Mouse (Mus musculus) limb, embryonic 15.5 days (tissue): ENCODE results near the gene Alox12. TPM values are rescaled to one million over a fixed set of nuclear protein-coding genes. Genes with fewer than 3 reads are reported as not detected.

Experiments used
- ATAC-seq: fragments of 200-750 bp; cut with Nextera tagmentation; 2 replicates; pipeline ENCODE4 v1.8.0; 2017; ENCODE audit warnings: low read depth, moderate TSS enrichment; ENCODE audit not compliant: insufficient number of reproducible peaks, low FRiP score, low TSS enrichment
- H3K27ac ChIP-seq: fragments of 300-500 bp; sonication (generic); 2 replicates; pipeline ENCODE4 v1.5.1; 2015; ENCODE audit warnings: moderate library complexity, mild to moderate bottlenecking, inconsistent platforms
- H3K27me3 ChIP-seq: fragments of 300-500 bp; sonication (generic); 2 replicates; pipeline ENCODE4 v1.6.1; 2015; ENCODE audit warnings: inconsistent platforms
- H3K36me3 ChIP-seq: fragments of 300-500 bp; sonication (generic); 2 replicates; pipeline ENCODE4 v1.6.1; 2015; ENCODE audit warnings: inconsistent platforms
- H3K4me1 ChIP-seq: fragments of 300-500 bp; sonication (generic); 2 replicates; pipeline ENCODE4 v1.6.1; 2015; ENCODE audit warnings: inconsistent platforms
- H3K4me2 ChIP-seq: fragments of 300-500 bp; sonication (generic); 2 replicates; pipeline ENCODE4 v1.6.1; 2015; ENCODE audit warnings: mild to moderate bottlenecking, inconsistent platforms
- H3K4me3 ChIP-seq: fragments of 300-500 bp; sonication (generic); 2 replicates; pipeline ENCODE4 v1.5.1; 2015; ENCODE audit warnings: mild to moderate bottlenecking, inconsistent platforms
- H3K9ac ChIP-seq: fragments of 300-500 bp; sonication (generic); 2 replicates; pipeline ENCODE4 v1.6.1; 2015; ENCODE audit warnings: inconsistent platforms
- H3K9me3 ChIP-seq: fragments of 300-500 bp; sonication (generic); 2 replicates; pipeline ENCODE4 v1.6.1; 2016; ENCODE audit warnings: inconsistent platforms
- WGBS: fragments of 180-500 bp; shearing (Covaris S2); methylation state at CpG from one replicate; pipeline ENCODE4 v1.1.7; 2015; 5-methylcytosine and 5-hydroxymethylcytosine counted together
- polyA plus RNA-seq: library from polyadenylated mRNA; unstranded; fragments of >200 nt; fragmentation: Nextera tagmentation; extraction: Ambion mirVana; gene quantifications from 2 replicates; pipeline ENCODE4 v1.2.1, GENCODE M21; 2015

The Alox12 gene
- polyA plus RNA-seq, 1 experiment from 2014 or later: 17.4 TPM

GRCm38 (mm10) chr11:70227661-70228245 is 27.4 kb downstream of the Alox12 start:
- ATAC-seq: no peak
- 86% methylated on average over 4 of the region's 4 CpGs for WGBS
- H3K27ac ChIP-seq: no peak overlapping the region

GRCm38 (mm10) chr11:70227126-70227525 is 28.0 kb downstream of the Alox12 start:
- 26% methylated on average over 5 of the region's 5 CpGs for WGBS
- H3K27me3 ChIP-seq: peaks cover 70% of the 10 kb centered on the region
- peak overlapping the region; percentile 36; the same call in 1 of the 2 replicates for H3K4me2 ChIP-seq
- no peak for ATAC-seq
- H3K4me1 ChIP-seq: peaks cover 40% of the 10 kb centered on the region
- H3K4me3 ChIP-seq: peak overlapping the region; percentile 23
- no peaks in the 10 kb centered on the region for H3K36me3 ChIP-seq
- H3K9ac ChIP-seq: no peak overlapping the region
- no peaks in the 10 kb centered on the region for H3K9me3 ChIP-seq
- H3K27ac ChIP-seq: no peak overlapping the region

More at GRCm38 (mm10) chr11:70227661-70228245, 27.4 kb downstream of the Alox12 start:
- Histone ChIP-seq H3K4me3 (peak overlapping the region; percentile 30), H3K4me2 (no peak overlapping the region), H3K27me3 (peaks cover 70% of the 10 kb centered on the region), H3K9me3 (no peaks in the 10 kb centered on the region), H3K4me1 (peaks cover 45% of the 10 kb centered on the region), H3K9ac (no peak overlapping the region), H3K36me3 (no peaks in the 10 kb centered on the region)

GRCm38 (mm10) chr11:70226602-70226890 is 28.6 kb downstream of the Alox12 start:
- peaks cover 70% of the 10 kb centered on the region for H3K27me3 ChIP-seq
- no peak for ATAC-seq
- H3K9ac ChIP-seq: no peak overlapping the region
- H3K9me3 ChIP-seq: no peaks in the 10 kb centered on the region
- WGBS: 7% methylated on average over 18 of the region's 18 CpGs
- H3K27ac ChIP-seq: no peak overlapping the region
- H3K4me3 ChIP-seq: peak overlapping the region; percentile 23
- peak overlapping the region; percentile 36 for H3K4me2 ChIP-seq
- H3K4me1 ChIP-seq: peaks cover 39% of the 10 kb centered on the region
- H3K36me3 ChIP-seq: no peaks in the 10 kb centered on the region

GRCm38 (mm10) chr11:70225798-70226601 is 29.2 kb downstream of the Alox12 start:
- H3K9ac ChIP-seq: no peak overlapping the region
- WGBS: 23% methylated on average over 27 of the region's 27 CpGs
- H3K4me2 ChIP-seq: peak overlapping the region; percentile 36
- H3K9me3 ChIP-seq: no peaks in the 10 kb centered on the region
- H3K27me3 ChIP-seq: peaks cover 70% of the 10 kb centered on the region
- peak overlapping the region; percentile 23 for H3K4me3 ChIP-seq
- ATAC-seq: no peak
- peaks cover 44% of the 10 kb centered on the region for H3K4me1 ChIP-seq
- no peaks in the 10 kb centered on the region for H3K36me3 ChIP-seq
- no peak overlapping the region for H3K27ac ChIP-seq

- Histone ChIP-seq H3K27ac (no peak overlapping the region), H3K27me3 (peaks cover 52% of the 10 kb centered on the region), H3K4me3 (no peak overlapping the region), H3K9me3 (no peaks in the 10 kb centered on the region), H3K9ac (no peak overlapping the region), H3K4me2 (no peak overlapping the region), H3K4me1 (peaks cover 41% of the 10 kb centered on the region), H3K36me3 (no peaks in the 10 kb centered on the region)
- WGBS: 76% methylated on average over 9 of the region's 9 CpGs
- no peak for ATAC-seq
These were observed 31.4 kb downstream of the Alox12 start for GRCm38 (mm10) chr11:70223724-70224123.

GRCm38 (mm10) chr11:70221603-70222500 is 33.3 kb downstream of the Alox12 start:
- Histone ChIP-seq H3K27me3 (peaks cover 43% of the 10 kb centered on the region), H3K4me2 (peak overlapping the region; percentile 91), H3K4me3 (peak overlapping the region; percentile 50), H3K27ac (peak overlapping the region; percentile 85), H3K9ac (peak overlapping the region; percentile 44; the same call in 1 of the 2 replicates), H3K36me3 (no peaks in the 10 kb centered on the region), H3K4me1 (peaks cover 35% of the 10 kb centered on the region), H3K9me3 (no peaks in the 10 kb centered on the region)
- 11% methylated on average over 14 of the region's 14 CpGs for WGBS
- ATAC-seq: no peak

GRCm38 (mm10) chr11:70220731-70221602 is 34.2 kb downstream of the Alox12 start, which contains the start of gene Slc16a13:
TSS of gene Slc16a13 (minus strand) at chr11:70221064.
- peak within 1 kb of the TSS; percentile 47 for H3K9ac ChIP-seq
- no peaks in the 10 kb centered on the region for H3K36me3 ChIP-seq
- peak; percentile 82; the same call in 1 of the 2 replicates for ATAC-seq
- no peaks in the 10 kb centered on the region for H3K9me3 ChIP-seq
- H3K4me1 ChIP-seq: peaks cover 26% of the 10 kb centered on the region
- H3K27ac ChIP-seq: peak within 1 kb of the TSS; percentile 85
- H3K27me3 ChIP-seq: peaks cover 43% of the 10 kb centered on the region
- peak within 1 kb of the TSS; percentile 91 for H3K4me2 ChIP-seq
- peak within 1 kb of the TSS; percentile 50 for H3K4me3 ChIP-seq
- WGBS: under 1% methylated on average over 28 of the region's 28 CpGs

- no peak for ATAC-seq
- Histone ChIP-seq H3K27me3 (peaks cover 43% of the 10 kb centered on the region), H3K27ac (peak overlapping the region; percentile 76), H3K9ac (peak overlapping the region; percentile 47), H3K4me1 (peaks cover 29% of the 10 kb centered on the region), H3K4me3 (peak overlapping the region; percentile 50), H3K9me3 (no peaks in the 10 kb centered on the region), H3K36me3 (no peaks in the 10 kb centered on the region), H3K4me2 (peak overlapping the region; percentile 91)
- WGBS: 2% methylated on average over 24 of the region's 24 CpGs
These were observed 34.8 kb downstream of the Alox12 start for GRCm38 (mm10) chr11:70220323-70220722.

- H3K27ac ChIP-seq: peak overlapping the region; percentile 76
- ATAC-seq: no peak
- peak overlapping the region; percentile 50 for H3K4me3 ChIP-seq
- 53% methylated on average over 7 of the region's 7 CpGs for WGBS
- H3K4me1 ChIP-seq: peaks cover 33% of the 10 kb centered on the region
- H3K27me3 ChIP-seq: peaks cover 43% of the 10 kb centered on the region
- H3K9me3 ChIP-seq: no peaks in the 10 kb centered on the region
- peak overlapping the region; percentile 91 for H3K4me2 ChIP-seq
- 0 out of 2 replicates have a peak overlapping the region, but pooled peaks have one; percentile 47 for H3K9ac ChIP-seq
- H3K36me3 ChIP-seq: no peaks in the 10 kb centered on the region
These were observed 35.3 kb downstream of the Alox12 start for GRCm38 (mm10) chr11:70219873-70220272.

- Histone ChIP-seq H3K27ac (no peak overlapping the region), H3K4me2 (peak overlapping the region; percentile 14; the same call in 1 of the 2 replicates), H3K4me1 (peaks cover 43% of the 10 kb centered on the region), H3K36me3 (no peaks in the 10 kb centered on the region), H3K4me3 (peak overlapping the region; percentile 4; the same call in 1 of the 2 replicates), H3K9me3 (no peaks in the 10 kb centered on the region), H3K27me3 (peaks cover 44% of the 10 kb centered on the region), H3K9ac (no peak overlapping the region)
- no peak for ATAC-seq
- 88% methylated on average over 15 of the region's 15 CpGs for WGBS
These were observed 36.2 kb downstream of the Alox12 start for GRCm38 (mm10) chr11:70218741-70219470.
